Mouse (Mus musculus): ENCODE measurements at regions not wholly inside any gene's neighbourhood (a gene's known extent, or its start where the extent isn't known, plus 50 kb on each side); places are given as distances from the start of the nearest gene placed in this dataset.

- DNase-seq (ENCODE audit: low spot score) = no peak
Measured at GRCm38 (mm10) chr7:72742376-72742775, 436.0 kb upstream of the Mctp2 start.

DNA sequence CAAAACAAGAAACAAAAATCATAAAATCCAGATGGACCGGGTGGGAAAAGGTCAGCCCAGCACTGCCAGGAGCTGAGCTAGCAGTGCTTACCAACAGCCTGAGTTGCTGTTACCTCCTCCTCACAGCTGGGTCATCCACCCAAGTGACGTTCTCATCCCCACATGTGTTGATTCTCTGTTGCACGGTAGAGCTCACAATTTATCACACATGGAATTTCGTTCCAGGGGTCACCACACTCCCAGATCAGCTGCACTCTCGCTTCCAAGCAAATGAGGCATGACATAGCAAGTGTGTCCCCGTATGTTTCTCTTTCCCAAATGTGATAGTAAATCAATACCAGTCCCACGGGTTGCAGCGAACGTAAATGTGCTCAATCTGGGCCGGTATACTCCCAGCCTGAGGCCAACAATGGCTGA is 445.1 kb upstream of the Mctp2 start:
- no peak for DNase-seq (ENCODE audit: low spot score)

DNA sequence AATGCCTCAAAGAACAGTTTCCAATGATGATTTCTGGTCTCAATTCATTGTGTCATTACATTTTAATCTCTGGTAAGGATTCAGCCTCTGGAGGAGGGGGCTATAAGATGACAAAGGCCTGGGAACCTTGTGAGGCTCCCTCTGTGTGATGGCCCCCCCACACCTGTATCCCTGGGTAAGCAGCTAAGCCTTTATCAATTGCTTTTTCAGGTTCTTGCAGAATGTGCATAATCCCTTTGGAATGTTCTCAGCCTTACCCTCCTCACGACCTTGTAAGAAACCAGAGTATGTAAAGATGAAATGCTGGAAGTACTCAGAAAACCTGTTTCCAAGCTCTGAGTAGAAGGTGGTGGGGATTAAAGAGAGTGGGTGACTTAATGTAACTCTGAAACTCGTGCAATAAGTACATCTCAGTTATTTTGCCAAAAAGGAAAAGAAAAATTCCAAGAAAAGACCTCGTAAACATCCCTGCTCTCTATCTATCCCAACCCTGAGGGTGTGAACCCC is 446.7 kb upstream of the Mctp2 start:
- no peak for DNase-seq (ENCODE audit: low spot score)

DNA sequence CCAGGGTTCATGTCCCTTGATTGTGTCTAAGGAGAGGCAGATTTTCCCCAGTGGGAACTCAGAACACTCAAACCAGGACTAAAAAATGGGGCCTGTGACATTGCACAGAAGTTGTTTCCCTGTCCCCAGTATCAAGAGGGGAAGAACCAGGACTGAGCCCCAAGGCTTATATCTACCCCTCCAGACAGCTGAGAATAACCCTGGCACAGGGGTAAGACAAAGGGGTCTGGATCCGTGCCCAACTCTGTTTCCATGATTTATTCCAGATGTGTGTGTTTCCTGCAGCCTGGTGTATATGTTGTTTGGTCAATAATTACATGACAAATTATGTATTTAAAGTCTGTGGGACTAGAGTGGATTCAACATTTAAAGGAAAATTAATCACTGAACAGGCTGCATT is 456.3 kb upstream of the Mctp2 start:
- DNase-seq (ENCODE audit: low spot score) = no peak

DNA sequence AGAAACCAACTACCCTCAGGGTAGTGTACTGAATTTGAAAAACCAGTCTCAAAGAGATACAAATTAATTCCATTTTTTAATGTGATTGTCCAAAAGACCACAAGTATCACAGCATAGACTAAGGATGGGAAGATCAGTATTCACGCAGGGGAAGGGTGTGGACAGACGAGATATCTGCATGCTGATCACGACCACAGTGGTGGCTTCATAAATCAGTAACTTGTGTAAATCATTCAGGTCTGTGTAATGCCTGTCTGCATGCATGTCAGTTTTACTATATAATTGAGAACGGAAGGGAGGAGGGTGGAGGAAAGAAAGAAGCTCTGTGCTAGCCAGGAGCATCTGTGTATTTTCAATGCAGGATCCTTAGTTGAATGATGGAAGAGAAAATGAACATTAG is 462.3 kb upstream of the Mctp2 start:
- DNase-seq (ENCODE audit: low spot score) = no peak

- no peak for DNase-seq (ENCODE audit: low spot score)
Measured at GRCm38 (mm10) chr7:72774031-72774770, 467.8 kb upstream of the Mctp2 start.

- no peak for DNase-seq (ENCODE audit: low spot score)
Measured at GRCm38 (mm10) chr7:72774771-72775119, 468.3 kb upstream of the Mctp2 start.

DNA sequence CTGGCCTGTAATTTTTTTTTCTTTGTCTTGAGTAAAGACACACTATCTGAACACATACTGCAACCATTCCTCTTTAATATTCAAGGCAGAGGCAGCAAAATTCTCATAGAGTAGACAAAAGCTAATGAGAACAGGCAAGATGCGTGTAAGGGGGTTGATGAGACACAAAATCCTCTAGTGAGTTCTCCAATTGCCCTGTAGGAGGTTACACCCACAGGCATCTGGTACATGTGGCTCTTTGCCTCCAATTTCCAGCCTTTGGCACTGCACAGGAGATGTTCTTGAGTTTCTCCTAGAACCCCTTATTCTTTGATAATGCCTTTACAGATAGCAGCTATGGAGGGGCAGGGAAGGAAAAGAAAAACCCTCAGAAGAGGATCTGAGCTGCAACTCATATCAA is 480.9 kb upstream of the Mctp2 start:
- no peak for DNase-seq (ENCODE audit: low spot score)

DNA sequence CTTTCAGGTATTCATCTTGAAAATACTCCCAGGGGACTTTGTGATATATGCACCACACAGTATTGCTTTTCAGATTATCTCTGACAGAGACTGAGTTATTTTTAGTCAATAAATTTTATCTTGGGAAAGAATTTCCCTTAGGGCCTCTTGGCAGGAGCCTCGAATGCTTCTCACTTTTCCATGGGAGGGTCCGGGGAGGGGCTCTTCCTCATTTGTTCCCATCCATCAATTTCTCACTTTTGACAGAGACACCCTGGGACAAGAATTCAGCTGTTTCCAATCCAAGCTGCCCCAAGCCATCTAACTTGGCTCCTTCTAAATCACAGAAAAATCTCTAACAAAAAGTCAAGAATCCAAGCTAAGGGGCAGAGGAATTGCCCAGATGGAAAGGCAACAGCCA is 481.9 kb upstream of the Mctp2 start:
- no peak for DNase-seq (ENCODE audit: low spot score)

DNA sequence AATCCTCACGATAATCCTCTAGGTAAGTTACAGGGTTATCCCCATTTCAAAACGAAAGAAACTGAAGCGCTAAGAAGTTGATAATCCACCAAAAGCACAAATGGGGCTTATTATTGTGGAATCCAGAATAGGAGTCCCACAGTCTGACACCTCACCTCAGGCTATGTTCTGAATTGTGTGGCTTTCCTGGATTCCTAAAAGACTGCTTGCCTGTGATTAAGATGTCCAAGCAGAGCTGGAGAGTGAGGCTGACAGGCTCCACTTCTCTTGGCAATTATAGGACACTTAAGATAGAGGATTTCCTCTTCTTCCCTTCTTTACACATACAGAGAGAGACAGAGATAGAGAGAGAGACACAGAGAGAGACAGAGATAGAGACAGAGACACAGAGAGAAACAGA is 515.7 kb upstream of the Mctp2 start:
- DNase-seq (ENCODE audit: low spot score) = no peak

- no peak for DNase-seq (ENCODE audit: low spot score)
Measured at GRCm38 (mm10) chr7:72826597-72826996, 520.2 kb upstream of the Mctp2 start.

DNA sequence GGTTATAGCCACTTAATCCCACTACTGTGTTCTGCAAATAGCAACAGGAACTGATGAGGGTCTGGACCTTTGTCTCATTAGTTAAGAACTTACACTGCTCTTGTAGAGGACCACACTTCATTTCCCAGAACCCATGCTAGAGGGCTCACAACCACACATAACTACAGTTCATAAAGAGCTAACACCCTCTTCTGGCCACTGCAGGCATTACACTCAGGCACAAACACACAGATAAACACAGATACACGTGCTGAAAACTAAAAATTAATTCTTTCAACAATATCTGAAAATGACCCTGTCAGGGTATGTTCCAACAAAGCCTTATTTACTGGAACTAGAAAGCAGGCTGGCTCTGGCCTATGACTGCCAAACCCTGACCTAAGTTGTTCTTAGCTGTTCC is 529.0 kb upstream of the Mctp2 start:
- no peak for DNase-seq (ENCODE audit: low spot score)

- DNase-seq (ENCODE audit: low spot score) = no peak
Measured at GRCm38 (mm10) chr7:72836026-72836425, 529.6 kb upstream of the Mctp2 start.

DNA sequence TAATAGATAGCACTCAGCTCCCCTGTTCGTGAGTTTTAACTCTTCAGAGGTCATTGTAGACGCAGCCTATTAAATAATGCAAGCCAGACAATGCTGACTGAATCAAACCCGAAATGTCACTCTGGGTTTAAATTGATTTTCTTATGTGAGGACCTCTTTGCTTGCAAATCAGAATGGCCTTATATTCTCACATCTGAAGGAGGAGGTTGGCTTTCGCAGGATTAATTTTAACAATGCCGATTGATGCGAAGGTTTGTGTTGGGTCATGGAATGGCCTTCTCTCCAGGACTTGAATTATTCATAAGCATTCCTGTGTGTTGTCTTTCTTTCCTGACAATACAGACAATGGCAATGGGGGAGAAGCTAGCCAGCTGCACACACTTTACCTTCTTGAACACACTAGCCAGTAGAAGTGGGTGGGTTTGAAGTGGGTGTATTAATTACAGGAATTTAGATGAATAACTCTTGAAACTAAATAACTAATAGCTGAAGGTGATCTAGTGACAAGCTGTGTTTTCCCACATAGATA is 530.1 kb upstream of the Mctp2 start:
- no peak for DNase-seq (ENCODE audit: low spot score)

GRCm38 (mm10) chr7:72837992-72838655 is 531.7 kb upstream of the Mctp2 start:
- DNase-seq (ENCODE audit: low spot score) = no peak

GRCm38 (mm10) chr7:72851346-72851745 is 524.0 kb upstream of the Rgma start:
- no peak for DNase-seq (ENCODE audit: low spot score)

DNA sequence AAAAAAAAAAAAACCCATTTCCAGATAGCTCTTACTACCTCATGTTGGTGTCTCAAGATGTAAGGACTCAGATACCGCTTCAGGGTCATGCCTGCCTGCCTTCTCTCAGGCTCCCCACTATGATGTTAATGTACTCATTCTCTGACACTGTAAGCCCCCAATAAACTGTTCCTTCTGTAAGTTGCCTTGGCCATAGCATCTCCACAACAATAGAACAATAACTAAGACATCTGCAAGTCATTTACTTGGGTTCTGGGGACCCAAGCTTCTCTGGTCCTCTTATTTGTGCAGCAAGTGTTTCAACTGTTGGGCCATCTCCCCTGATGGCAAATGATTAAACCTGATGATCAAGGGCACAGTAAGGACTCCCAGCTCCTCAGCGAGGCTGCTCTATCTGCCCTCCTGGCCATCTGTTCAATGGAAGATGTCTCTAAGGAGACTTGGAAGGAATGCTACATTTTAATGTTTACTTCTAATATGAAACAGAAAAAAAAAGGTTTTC is 520.8 kb upstream of the Rgma start:
- DNase-seq (ENCODE audit: low spot score) = no peak

DNA sequence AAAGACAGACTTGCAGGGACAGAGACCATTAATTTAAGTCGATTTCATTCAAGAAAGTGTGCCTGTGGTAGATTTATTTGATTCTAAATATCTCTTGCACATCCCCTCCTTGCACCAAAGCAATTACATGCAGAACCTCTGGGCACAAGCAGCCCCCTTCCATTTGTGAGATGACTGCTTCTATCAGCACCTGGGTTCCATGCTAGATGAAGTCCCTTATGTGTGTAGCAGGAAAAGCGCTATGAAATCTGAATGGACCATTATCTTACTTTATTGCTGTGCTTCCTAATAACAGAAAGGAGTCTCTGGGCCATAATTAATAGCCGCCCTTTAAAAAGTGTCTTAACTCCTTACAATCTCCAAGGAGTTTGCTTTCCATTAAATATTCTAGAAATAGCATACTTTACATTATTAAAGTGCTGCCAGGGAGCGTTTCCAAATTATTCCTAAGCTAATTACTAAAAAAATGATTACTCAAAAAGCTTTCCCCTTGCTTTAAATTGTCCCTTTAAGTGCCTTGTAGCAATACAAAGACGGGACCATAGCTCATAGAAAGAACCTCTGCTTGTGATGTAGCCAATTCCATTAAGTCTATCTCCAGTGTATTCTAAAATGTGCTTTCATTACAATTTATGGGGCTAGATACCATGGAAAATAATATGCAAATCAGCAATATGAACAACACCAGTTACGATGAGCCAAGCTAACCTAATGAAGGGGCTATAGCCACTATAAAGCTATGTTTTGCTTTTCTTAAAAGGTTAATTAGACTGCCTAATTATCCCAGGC is 508.1 kb upstream of the Rgma start:
- DNase-seq (ENCODE audit: low spot score) = no peak

DNA sequence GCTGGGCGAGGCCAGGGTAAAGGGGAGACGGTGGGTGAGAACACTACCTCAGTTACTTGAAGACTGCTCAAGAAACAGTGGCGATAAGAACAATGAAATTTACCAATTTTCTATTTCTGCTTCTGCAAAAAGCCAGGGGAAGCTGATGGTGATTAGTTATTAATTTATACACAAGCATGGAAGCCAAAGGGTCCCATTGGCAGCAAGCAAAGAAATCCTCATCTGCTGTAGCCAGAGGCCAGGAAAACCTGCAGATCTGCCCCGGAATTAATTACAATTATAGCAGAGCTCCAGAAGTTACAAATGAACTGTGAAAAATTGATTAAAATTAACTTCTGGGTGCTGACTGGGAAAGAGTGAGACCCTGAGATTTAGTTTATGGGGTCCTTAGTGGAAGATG is 506.2 kb upstream of the Rgma start:
- DNase-seq (ENCODE audit: low spot score) = no peak

- no peak for DNase-seq (ENCODE audit: low spot score)
Measured at GRCm38 (mm10) chr7:72900816-72901215, 474.5 kb upstream of the Rgma start.

DNA sequence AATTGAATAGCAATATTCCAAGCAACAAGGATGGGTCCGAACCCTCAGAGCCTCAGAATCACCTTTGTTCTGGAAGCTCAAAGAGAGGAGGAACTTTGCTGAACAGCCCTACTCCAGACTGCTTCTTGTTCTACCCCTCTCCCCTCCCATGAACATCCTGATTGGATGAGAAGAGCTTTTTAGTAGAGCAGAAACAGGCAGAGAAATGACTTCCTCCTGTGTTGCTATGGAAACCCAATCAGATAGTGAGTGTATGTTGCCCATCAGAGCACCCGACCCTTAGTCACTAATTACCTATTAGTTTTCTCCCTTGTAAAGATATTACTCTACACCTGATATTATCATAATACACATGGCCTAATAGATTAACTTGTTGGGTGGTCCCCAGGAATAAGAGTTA is 469.4 kb upstream of the Rgma start:
- DNase-seq (ENCODE audit: low spot score) = no peak

- no peak for DNase-seq (ENCODE audit: low spot score)
Measured at GRCm38 (mm10) chr7:72906536-72906935, 468.8 kb upstream of the Rgma start.
